Mouse (Mus musculus) C2C12 (cell line): Measurements from ENCODE around the gene Obscn.

ENCODE experiments used
- CEBPB ChIP-seq: IDR thresholded peaks from one replicate; pipeline ENCODE4 v1.6.1; 2011; ENCODE audit warnings: low read depth, mild to moderate bottlenecking, control low read depth, moderate library complexity
- CTCF ChIP-seq: IDR thresholded peaks from one replicate; pipeline ENCODE4 v1.5.1; 2011; ENCODE audit not compliant: control insufficient read depth, insufficient read depth, insufficient read length
- MYOG ChIP-seq: IDR thresholded peaks from one replicate; pipeline ENCODE4 v1.6.1; 2011; ENCODE audit not compliant: control insufficient read depth, insufficient read length; ENCODE audit errors: extremely low read depth
- USF1 ChIP-seq: IDR thresholded peaks from one replicate; pipeline ENCODE4 v1.6.1; 2011; ENCODE audit warnings: low read depth, mild to moderate bottlenecking, control low read depth, moderate library complexity

- TF ChIP-seq CTCF (no peak), CEBPB (no peak), MYOG (no peak), USF1 (no peak)
Observed at GRCm38 (mm10) chr11:58977607-58978026, 158.6 kb downstream of the Obscn start.
